Mouse (Mus musculus): ENCODE results near the gene Galnt18. TPM values are rescaled to one million over a fixed set of nuclear protein-coding genes. Genes with fewer than 3 reads are reported as not detected.

The Galnt18 gene
- total RNA-seq, 1 experiment from 2014 or later: not detected

DNA sequence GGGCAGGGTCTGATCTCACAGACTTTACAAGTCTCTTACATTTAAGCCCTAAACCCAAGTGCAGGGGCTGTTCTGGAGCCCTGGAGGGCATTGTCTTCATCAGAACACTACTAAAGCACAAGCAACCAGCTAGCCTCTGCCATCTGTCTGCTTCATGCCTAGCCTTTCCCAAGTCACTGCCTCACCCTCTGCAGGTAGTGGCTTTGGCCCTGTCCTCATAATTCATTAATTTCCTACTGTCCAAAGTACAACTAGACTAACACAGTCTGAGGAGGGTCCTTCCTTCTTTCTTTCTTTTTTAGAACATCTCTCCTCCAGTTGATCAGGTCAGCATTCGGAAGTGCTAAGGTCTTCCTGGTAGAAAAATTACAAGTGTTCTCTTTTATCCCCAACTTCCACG is 2.6 kb downstream of the Galnt18 start:
- no peak for ATAC-seq (replicated peaks; ENCODE audit: insufficient number of reproducible peaks, low FRiP score, low TSS enrichment, poor library complexity, severe bottlenecking)

DNA sequence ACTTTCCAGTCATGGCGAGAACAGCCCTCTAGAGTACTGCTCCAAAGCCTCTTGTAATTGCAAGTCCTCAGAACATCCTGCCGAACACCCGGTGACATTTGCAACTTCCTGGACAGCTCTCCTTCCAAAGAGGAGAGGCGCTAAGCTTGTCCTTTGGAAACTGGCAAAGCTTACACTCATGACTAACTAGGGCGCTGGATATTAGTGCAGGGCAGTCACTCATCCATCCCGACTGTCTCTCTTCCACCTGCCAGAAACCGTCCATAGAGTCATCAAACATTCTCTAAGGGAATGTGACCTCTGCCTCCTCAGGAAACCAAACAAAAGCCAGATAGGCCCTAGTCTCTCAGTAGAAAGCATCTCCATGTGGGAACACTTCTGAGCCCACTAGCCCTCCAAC is 3.6 kb downstream of the Galnt18 start:
- ATAC-seq (replicated peaks; ENCODE audit: insufficient number of reproducible peaks, low FRiP score, low TSS enrichment, poor library complexity, severe bottlenecking): no peak

DNA sequence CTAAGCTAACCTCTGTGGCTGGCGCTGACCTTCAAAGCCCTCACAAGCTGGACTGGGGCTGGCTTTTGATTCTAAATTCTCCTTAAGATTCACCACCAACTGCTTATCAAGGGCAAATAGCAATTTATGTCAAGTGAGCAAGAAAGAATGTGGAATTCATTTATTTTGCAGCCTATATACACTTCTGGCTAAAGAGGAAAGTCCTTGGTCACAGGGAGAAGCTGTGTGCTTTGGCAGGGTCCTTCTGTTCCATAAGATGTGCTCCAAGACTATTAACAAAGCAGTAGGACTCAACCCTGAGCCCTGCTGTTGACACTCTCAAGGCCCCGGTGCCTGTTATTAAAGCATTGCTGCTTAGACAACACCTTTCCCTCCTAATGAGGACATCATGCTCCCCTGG is 7.4 kb downstream of the Galnt18 start:
- no peak for ATAC-seq (replicated peaks; ENCODE audit: insufficient number of reproducible peaks, low FRiP score, low TSS enrichment, poor library complexity, severe bottlenecking)

DNA sequence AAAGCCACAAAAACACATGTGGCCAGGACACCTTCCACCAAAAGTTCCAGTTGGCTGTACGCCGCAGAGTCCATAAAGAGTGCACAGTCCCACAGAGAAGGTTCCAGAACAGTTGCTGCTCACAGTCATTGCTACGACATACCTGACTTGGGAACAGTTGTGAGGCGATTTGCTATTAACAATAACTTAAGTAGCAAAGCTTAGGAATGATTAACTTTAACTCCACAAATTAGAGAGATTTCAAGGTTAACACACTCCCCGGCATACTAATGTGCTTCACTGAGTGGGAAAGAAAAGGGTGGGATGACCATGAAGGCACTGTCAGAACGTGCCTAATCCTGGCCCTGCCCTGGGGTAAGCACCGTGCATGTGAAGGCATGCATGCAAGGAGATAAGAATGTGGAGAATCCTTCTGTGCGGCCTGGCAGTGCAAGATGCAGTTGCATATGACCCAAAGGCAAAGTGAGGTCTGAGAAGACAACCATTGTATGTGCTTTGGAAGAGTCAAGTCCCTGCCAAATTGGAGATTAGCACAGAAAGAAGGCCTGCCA is 8.5 kb downstream of the Galnt18 start:
- ATAC-seq (replicated peaks; ENCODE audit: insufficient number of reproducible peaks, low FRiP score, low TSS enrichment, poor library complexity, severe bottlenecking): no peak

DNA sequence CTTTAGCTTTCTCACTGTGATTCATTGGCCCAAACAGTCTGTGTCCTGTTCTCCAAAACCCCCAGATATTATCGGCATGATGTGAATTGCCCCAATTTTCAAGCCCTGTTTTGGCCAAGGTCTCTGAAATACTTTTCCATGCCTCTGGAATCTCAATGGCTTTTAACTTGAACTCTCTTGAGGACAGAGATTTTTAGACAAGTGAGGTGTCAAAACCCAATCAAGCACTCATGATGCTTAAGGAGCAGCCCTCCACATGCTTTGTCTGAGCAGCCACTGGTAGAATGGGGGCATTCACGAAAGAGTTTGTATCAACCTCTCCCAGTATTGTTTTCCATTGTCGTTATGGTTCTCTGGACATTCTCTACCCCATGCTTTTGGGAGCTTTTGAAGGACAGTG is 9.2 kb downstream of the Galnt18 start:
- ATAC-seq (replicated peaks; ENCODE audit: insufficient number of reproducible peaks, low FRiP score, low TSS enrichment, poor library complexity, severe bottlenecking): no peak

DNA sequence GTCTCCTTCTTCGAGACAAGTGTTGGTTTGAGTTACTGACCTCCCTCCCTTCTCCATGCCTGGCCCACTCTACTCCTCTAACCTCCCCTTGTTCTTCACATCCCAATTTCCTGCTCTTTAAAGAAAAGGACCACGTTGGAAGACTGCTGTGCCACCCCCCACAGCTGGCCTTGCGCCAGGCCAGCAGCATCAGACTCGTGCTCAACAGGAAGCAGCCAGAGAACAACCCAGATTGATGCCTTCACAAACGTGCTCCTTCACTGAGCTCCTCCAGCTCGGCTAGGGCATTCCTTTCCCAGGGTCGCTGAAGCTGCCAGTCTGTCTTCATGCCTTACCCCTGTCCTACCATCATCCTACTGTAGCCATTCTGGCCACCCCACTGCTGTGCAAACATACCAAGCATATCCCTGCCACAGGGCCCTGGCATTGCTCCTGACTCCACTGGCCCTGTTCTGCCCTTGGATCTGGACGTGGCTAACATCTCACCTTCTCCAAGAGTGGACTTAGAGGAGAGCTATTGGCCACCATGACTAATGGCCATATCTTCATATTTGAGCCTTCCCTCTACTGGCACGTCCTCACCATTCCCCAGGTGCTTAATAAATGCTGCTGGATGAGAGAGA is 13.5 kb downstream of the Galnt18 start:
- no peak for ATAC-seq (replicated peaks; ENCODE audit: insufficient number of reproducible peaks, low FRiP score, low TSS enrichment, poor library complexity, severe bottlenecking)

DNA sequence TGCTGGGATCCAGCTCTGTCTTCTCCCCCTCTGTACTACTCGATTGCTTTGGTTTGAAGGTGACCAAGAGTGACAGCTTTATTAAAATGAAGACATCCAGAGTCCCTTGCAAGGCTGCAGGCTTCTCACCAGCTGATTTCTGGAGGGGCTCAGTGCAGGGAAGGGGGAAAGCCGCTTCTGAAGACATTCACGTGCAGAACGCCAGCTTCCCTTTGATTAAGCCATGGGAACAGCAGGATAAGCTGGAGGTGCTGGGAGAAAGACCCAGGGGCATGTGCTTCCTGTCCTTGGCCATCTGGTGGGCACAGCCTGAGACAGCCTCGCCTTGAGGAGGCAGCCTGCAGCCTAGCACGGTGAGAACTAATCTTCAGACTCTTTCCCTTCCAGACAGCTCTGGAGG is 17.0 kb downstream of the Galnt18 start:
- no peak for ATAC-seq (replicated peaks; ENCODE audit: insufficient number of reproducible peaks, low FRiP score, low TSS enrichment, poor library complexity, severe bottlenecking)

DNA sequence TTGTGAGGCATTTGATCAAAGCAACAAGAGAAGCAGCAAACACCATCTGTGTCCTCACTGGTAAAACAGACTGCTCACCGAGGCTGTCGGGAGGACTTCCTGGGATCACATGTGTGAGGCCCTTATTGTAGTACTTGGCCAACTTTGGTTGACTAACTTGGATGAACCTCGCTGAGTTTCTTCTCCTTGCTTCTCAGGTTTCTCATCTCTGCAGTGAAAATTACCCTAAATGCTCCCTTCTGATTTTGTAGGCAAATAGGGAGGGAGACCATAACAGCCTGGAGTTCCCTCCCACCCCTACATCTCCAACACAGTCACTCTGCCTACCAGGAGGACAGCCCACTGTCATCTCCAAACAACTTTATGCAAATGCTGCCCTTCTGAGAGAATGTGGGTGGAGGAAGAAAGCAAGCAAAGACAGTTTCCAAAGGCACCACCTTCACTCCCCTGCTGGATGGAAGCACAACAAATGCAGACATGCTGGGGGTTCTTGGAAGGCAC is 31.2 kb downstream of the Galnt18 start:
- ATAC-seq (replicated peaks; ENCODE audit: insufficient number of reproducible peaks, low FRiP score, low TSS enrichment, poor library complexity, severe bottlenecking): no peak

DNA sequence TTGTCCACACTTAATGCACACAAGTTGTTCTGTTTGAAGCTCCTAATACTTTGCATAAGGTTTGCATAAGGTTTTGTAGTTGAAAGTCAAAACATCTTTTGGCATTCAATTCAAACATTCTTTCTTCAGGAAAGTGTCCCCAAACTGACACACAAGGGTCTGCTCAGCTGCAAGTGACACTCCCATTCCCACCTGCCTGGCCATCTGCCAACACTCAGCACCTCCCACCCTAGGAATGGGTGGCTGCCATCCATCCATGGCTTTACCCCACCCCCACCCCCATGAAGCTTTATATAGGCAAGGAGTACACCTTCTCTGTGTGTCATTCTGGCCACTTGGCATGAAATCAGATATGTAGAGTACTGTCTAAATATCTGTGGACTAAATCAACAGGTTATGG is 35.0 kb downstream of the Galnt18 start:
- ATAC-seq (replicated peaks; ENCODE audit: insufficient number of reproducible peaks, low FRiP score, low TSS enrichment, poor library complexity, severe bottlenecking): no peak

DNA sequence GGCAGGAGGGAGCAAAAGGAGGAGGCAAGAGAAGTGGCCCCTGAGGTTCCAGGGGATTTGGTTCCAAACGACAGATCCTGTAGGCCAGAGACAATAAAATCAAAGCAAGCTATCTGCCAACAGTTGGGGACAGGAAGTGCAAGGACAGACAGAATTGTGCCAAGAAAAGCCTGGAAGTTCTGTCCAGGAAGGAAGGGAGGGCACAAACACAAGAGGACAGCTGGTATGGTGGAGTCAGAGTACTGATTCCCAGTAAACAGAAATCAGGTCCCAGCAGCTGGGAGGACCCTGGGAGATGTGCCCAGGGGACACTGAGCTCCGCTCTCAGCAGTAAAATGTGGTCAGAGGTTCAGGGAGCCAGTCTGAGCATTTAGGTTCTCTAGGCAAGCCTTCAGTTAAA is 38.2 kb downstream of the Galnt18 start:
- no peak for ATAC-seq (replicated peaks; ENCODE audit: insufficient number of reproducible peaks, low FRiP score, low TSS enrichment, poor library complexity, severe bottlenecking)

DNA sequence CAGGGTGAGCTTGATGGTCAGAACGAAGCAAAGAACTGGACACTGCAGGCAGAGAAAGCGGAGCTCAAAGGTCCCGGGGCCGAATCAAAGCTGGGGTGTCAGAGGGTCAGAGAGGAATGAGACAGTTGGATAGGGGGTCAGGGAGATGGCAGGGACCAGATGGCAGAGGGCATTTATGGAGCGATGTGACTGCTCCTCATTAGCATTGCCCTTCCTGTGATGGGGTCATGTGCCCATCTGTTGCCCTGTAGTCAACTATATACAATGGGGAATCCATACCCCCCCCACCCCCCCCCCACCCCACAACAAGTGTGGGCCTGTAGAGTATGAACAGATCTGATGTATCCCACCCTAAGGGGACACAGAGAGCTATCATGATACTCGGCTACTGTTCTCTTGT is 39.7 kb downstream of the Galnt18 start:
- ATAC-seq (replicated peaks; ENCODE audit: insufficient number of reproducible peaks, low FRiP score, low TSS enrichment, poor library complexity, severe bottlenecking): no peak

DNA sequence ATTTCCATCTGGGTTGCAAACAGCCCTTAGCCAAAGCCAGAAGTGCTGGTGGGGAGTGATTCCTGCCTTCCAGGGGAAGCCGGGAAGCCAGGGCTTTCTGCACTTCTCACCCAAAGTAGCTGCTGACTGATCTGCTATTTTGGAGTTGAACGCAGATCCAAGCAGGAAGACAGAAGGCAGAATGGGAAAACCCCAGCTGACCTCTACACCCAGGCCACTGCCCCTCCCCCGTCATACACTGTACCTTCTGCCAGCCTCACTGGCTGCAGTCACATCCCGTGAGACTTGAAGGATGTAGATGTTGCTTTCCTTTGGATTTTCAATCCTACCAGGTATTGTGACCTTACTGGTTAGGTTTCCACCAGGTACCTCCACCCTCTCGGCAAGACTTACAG is 40.4 kb downstream of the Galnt18 start:
- ATAC-seq (replicated peaks; ENCODE audit: insufficient number of reproducible peaks, low FRiP score, low TSS enrichment, poor library complexity, severe bottlenecking): no peak

DNA sequence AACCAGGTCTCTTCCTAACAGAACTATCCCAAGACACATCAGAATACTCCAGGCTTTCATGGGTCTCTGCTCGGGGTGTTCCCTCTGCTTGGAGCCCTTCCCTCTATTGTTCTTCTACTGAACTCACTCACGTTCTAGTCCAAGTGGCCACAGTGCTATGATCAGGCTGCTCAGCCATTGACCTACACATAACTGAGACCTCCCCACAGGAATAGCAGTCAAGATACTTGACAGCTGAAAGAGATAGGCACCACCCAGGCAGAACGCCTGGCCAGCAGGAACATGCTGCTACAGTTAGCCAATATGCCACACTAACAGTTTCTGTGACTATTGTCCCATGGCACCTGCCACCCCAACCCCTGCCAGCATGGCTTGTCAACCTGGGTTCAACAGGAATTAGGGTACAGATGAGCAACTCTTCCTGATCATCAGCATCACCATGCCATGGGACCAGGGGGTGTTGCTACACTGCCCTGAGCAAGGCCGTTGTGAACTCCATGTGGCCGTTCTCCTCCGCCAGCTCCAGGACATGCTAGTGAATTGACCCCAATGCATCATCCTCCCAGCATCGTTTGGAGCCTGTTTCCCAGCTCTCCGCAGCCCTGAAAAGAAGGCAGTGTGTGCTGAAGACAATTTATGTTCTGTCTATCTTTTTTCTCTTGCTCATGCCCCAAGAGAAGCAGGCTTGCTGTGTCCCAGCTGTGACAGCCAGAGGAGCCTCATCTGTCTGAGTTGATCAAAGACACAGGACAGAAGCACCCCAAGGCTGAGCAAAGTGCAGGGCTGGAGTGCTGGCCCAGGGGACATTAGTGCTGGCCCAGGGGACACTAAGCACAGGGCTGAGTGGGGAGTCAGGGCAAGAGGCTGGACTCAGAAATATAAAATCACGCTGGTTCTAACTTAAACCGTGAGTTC is 41.1 kb downstream of the Galnt18 start:
- ATAC-seq (replicated peaks; ENCODE audit: insufficient number of reproducible peaks, low FRiP score, low TSS enrichment, poor library complexity, severe bottlenecking): no peak

DNA sequence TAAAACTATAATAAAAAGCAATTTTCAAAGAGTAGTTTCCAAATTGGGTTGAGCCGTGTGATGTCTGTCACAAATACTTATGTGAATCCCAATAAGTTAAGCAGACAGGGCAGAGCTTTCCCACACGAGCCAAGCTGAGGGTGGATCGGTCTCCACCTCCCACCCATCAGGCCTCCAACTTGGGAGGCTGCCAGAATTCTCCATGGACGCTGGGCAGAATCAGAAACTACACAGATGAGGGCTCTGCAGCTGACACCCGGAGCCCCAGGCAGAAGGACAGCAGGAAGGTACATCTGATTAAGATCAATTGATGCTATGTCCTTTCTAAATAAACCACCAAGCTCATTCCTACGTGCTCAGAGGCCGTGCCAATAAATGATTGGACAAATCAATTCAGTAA is 42.4 kb downstream of the Galnt18 start:
- no peak for ATAC-seq (replicated peaks; ENCODE audit: insufficient number of reproducible peaks, low FRiP score, low TSS enrichment, poor library complexity, severe bottlenecking)

DNA sequence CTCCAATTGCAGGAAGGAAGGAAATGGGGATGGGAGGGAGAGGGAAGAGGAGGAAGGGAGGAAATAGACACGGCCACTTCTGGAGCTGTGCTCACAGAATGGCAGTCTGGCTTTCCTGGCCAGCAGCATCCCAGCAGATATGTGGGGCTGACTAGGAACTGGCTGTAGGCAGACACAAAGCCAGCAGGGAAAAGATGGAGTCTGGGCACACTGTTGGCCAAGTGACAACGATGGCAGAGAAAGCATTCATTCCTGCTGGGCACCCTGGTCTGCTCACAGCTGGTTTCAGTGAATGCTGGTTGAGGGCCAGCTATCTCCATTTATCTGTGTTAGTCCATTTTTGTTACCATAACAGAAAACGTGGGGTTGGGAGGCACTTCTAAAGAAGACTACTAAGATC is 43.4 kb downstream of the Galnt18 start:
- no peak for ATAC-seq (replicated peaks; ENCODE audit: insufficient number of reproducible peaks, low FRiP score, low TSS enrichment, poor library complexity, severe bottlenecking)

DNA sequence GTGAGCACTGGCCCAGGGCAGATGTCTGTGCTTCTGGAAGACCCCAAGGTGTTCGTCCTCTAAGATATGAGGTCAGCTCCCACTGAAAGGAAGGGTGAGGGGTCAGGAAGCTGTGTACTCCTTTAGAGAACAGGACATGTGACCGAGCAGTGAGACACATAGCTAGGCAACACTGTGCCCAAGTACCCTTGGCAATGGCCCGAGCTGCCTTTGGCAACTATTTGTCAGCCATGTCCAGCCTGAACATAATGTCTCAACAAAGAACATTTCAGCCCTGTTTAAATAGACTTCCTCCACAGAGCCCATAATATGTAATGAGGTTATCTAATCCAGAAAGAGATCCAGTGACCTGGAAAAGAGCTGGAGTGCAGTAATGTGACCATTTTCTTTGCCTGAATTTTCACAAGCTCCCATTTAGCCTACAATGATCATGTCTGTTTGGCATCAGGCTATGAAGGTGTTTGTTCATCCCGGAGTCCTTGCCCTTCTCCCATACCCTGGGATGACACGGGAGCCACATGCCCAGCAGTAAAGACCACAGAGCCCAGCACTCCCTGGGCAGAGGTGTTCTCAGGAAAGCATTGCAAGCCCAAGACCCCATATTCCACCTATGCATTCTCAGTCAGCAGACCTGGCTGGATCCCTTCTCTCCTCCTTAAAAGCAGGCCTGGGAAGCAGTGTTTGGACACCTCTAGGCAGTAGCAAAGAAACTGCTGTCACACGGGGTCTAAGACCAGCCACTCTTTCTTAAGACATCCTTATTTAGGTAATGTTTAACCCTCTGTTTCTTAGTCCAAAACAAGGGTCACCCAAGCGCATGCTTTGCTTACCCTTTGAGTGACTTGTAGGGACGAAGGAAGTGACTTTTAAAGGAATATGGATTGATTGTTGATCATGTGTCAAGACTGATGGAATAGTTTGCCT is 49.2 kb downstream of the Galnt18 start:
- no peak for ATAC-seq (replicated peaks; ENCODE audit: insufficient number of reproducible peaks, low FRiP score, low TSS enrichment, poor library complexity, severe bottlenecking)

DNA sequence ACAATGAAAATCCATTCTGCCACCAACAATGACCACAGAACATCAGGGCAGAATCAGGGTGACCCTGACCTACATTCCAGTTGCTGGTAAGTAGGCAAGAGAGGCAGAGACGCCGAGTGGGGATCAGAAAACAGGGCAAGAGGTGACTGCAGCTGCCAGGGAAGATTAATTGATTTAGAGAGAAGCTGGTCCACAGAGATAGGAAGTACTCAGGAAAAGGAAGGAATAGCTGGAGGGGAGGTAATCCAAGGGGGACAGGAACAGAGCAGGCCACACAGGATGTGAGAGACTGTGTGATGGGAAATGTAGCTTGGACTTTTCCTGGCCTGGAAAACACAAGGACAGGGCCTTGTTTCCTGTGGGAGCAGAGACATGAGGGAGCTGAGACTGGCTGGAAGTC is 52.8 kb downstream of the Galnt18 start:
- ATAC-seq (replicated peaks; ENCODE audit: insufficient number of reproducible peaks, low FRiP score, low TSS enrichment, poor library complexity, severe bottlenecking): no peak

DNA sequence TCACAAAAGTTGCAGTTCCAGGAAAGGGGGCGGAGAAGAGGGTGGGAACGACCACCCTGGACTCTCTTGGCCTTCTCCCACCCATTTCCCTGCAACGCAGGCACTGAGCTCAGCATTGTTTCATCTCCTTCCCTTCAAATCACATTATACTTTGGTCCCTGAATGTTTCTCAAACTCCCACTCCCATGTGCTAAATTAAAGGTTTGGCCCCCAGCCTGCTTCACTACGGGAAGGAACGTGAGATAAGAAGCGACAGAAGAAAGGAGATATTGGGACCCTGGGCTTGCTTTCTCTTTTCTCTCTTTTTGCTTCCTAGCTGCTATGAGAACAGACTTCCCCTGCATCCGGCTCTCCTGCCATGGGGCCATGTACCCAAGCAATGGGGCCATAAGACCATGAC is 55.0 kb downstream of the Galnt18 start:
- no peak for ATAC-seq (replicated peaks; ENCODE audit: insufficient number of reproducible peaks, low FRiP score, low TSS enrichment, poor library complexity, severe bottlenecking)

DNA sequence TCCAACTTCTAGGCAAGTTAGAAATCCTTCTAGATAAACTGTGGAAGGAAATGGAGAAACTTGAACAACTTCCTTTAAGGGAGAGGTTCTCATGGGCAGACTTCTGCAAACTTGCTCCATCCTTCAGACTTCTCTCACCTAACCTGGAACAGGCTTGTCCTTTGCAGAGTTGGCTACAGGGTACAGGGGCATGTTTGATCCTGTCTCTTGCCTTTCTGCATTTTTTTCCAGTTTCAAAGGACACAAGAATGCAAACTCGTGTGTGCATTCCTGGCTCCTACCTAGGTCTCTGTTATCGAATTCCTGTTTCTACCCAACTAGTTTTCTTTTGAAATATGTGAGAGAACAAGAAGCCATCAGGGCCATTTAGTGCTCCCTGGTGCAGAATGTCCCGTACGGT is 55.8 kb downstream of the Galnt18 start:
- no peak for ATAC-seq (replicated peaks; ENCODE audit: insufficient number of reproducible peaks, low FRiP score, low TSS enrichment, poor library complexity, severe bottlenecking)

Measured in monocyte, adult 5-6 weeks (primary cell).